Mouse (Mus musculus): ENCODE results near the gene Cfap100. TPM values are rescaled to one million over a fixed set of nuclear protein-coding genes. Genes with fewer than 3 reads are reported as not detected.

The Cfap100 gene
- polyA plus RNA-seq, 1 experiment from 2014 or later, result 8.1 TPM

GRCm38 (mm10) chr6:90411926-90412325, 16.7 kb downstream of the Cfap100 start:
- no peaks in the 10 kb centered on the region for H3K4me1 ChIP-seq
- H3K9me3 ChIP-seq, result no peaks in the 10 kb centered on the region
- H3K9ac ChIP-seq, result no peak overlapping the region
- H3K27ac ChIP-seq, result no peak overlapping the region
- no peaks in the 10 kb centered on the region for H3K27me3 ChIP-seq (replicated peaks)
- H3K4me2 ChIP-seq, result no peak overlapping the region
- no peak overlapping the region for H3K4me3 ChIP-seq
- no peaks in the 10 kb centered on the region for H3K36me3 ChIP-seq (replicated peaks)
- no peak for ATAC-seq (replicated peaks)
- WGBS, result 83% methylated on average over 7 of the region's 7 CpGs

GRCm38 (mm10) chr6:90410972-90411371, 17.6 kb downstream of the Cfap100 start:
- no peaks in the 10 kb centered on the region for H3K9me3 ChIP-seq

GRCm38 (mm10) chr6:90408632-90409031, 20.0 kb downstream of the Cfap100 start:
- no peaks in the 10 kb centered on the region for H3K9me3 ChIP-seq
- no peaks in the 10 kb centered on the region for H3K27me3 ChIP-seq (replicated peaks)
- no peak overlapping the region for H3K9ac ChIP-seq
- peaks cover 6% of the 10 kb centered on the region; the same call in 1 of the 2 replicates for H3K36me3 ChIP-seq (replicated peaks)
- no peaks in the 10 kb centered on the region for H3K4me1 ChIP-seq
- no peak overlapping the region for H3K27ac ChIP-seq
- H3K4me3 ChIP-seq, result no peak overlapping the region
- no peak overlapping the region for H3K4me2 ChIP-seq
- ATAC-seq (replicated peaks), result no peak

More at GRCm38 (mm10) chr6:90410972-90411371, 17.6 kb downstream of the Cfap100 start:
- H3K4me2 ChIP-seq, result no peak overlapping the region
- no peaks in the 10 kb centered on the region for H3K4me1 ChIP-seq
- no peaks in the 10 kb centered on the region for H3K27me3 ChIP-seq (replicated peaks)
- no peak overlapping the region for H3K27ac ChIP-seq
- no peak overlapping the region for H3K4me3 ChIP-seq
- no peaks in the 10 kb centered on the region for H3K36me3 ChIP-seq (replicated peaks)
- no peak for ATAC-seq (replicated peaks)
- WGBS, result 92% methylated on average over 1 of the region's 1 CpGs
- H3K9ac ChIP-seq, result no peak overlapping the region

GRCm38 (mm10) chr6:90397291-90397690, 31.3 kb downstream of the Cfap100 start:
- H3K9me3 ChIP-seq, result no peaks in the 10 kb centered on the region
- 94% methylated on average over 3 of the region's 3 CpGs for WGBS
- no peak overlapping the region for H3K27ac ChIP-seq
- no peak overlapping the region for H3K4me2 ChIP-seq
- H3K4me1 ChIP-seq, result no peaks in the 10 kb centered on the region
- ATAC-seq (replicated peaks), result no peak
- no peak overlapping the region for H3K4me3 ChIP-seq
- peaks cover 21% of the 10 kb centered on the region; the same call in 1 of the 2 replicates for H3K36me3 ChIP-seq (replicated peaks)
- no peaks in the 10 kb centered on the region for H3K27me3 ChIP-seq (replicated peaks)
- H3K9ac ChIP-seq, result no peak overlapping the region

- peaks cover 19% of the 10 kb centered on the region; the same call in 1 of the 2 replicates for H3K36me3 ChIP-seq (replicated peaks)
- no peaks in the 10 kb centered on the region for H3K9me3 ChIP-seq
- ATAC-seq (replicated peaks), result no peak
- H3K4me3 ChIP-seq, result no peak overlapping the region
- H3K9ac ChIP-seq, result no peak overlapping the region
- no peak overlapping the region for H3K4me2 ChIP-seq
- no peaks in the 10 kb centered on the region for H3K4me1 ChIP-seq
- H3K27ac ChIP-seq, result no peak overlapping the region
- WGBS, result 94% methylated on average over 2 of the region's 2 CpGs
- no peaks in the 10 kb centered on the region for H3K27me3 ChIP-seq (replicated peaks)
Measured at GRCm38 (mm10) chr6:90395751-90396150, 32.8 kb downstream of the Cfap100 start.

- Histone ChIP-seq H3K4me2 (no peak overlapping the region), H3K27ac (no peak overlapping the region), H3K36me3 (replicated peaks) (peaks cover 12% of the 10 kb centered on the region; the same call in 1 of the 2 replicates), H3K4me3 (no peak overlapping the region), H3K9ac (no peak overlapping the region), H3K9me3 (no peaks in the 10 kb centered on the region), H3K27me3 (replicated peaks) (no peaks in the 10 kb centered on the region), H3K4me1 (no peaks in the 10 kb centered on the region)
- 64% methylated on average over 3 of the region's 3 CpGs for WGBS
- no peak for ATAC-seq (replicated peaks)
Measured at GRCm38 (mm10) chr6:90393948-90394347, 34.6 kb downstream of the Cfap100 start.

- Histone ChIP-seq H3K9ac (no peak overlapping the region), H3K27ac (no peak overlapping the region), H3K36me3 (replicated peaks) (peaks cover 31% of the 10 kb centered on the region), H3K27me3 (replicated peaks) (no peaks in the 10 kb centered on the region), H3K4me1 (no peaks in the 10 kb centered on the region), H3K9me3 (no peaks in the 10 kb centered on the region), H3K4me3 (no peak overlapping the region), H3K4me2 (no peak overlapping the region)
- WGBS, result 88% methylated on average over 4 of the region's 4 CpGs
- ATAC-seq (replicated peaks), result no peak
Measured at GRCm38 (mm10) chr6:90390629-90391028, 38.0 kb downstream of the Cfap100 start.

GRCm38 (mm10) chr6:90381465-90381864, 47.1 kb downstream of the Cfap100 start:
- Histone ChIP-seq H3K27me3 (replicated peaks) (no peaks in the 10 kb centered on the region), H3K4me1 (no peaks in the 10 kb centered on the region), H3K27ac (no peak overlapping the region), H3K4me3 (no peak overlapping the region), H3K9ac (no peak overlapping the region), H3K9me3 (no peaks in the 10 kb centered on the region), H3K4me2 (no peak overlapping the region), H3K36me3 (replicated peaks) (peaks cover 57% of the 10 kb centered on the region)
- 82% methylated on average over 2 of the region's 2 CpGs for WGBS
- ATAC-seq (replicated peaks), result no peak

GRCm38 (mm10) chr6:90377708-90378107, 50.9 kb downstream of the Cfap100 start:
- 98% methylated on average over 2 of the region's 2 CpGs for WGBS
- Histone ChIP-seq H3K4me2 (no peak overlapping the region), H3K9me3 (no peaks in the 10 kb centered on the region), H3K4me3 (no peak overlapping the region), H3K4me1 (peaks cover 5% of the 10 kb centered on the region), H3K27me3 (replicated peaks) (no peaks in the 10 kb centered on the region), H3K36me3 (replicated peaks) (peaks cover 67% of the 10 kb centered on the region), H3K9ac (no peak overlapping the region), H3K27ac (no peak overlapping the region)
- no peak for ATAC-seq (replicated peaks)

GRCm38 (mm10) chr6:90374647-90375046, 54.0 kb downstream of the Cfap100 start:
- peaks cover 29% of the 10 kb centered on the region for H3K4me1 ChIP-seq
- no peaks in the 10 kb centered on the region for H3K9me3 ChIP-seq
- peaks cover 48% of the 10 kb centered on the region for H3K36me3 ChIP-seq (replicated peaks)
- H3K9ac ChIP-seq, result no peak overlapping the region
- H3K27me3 ChIP-seq (replicated peaks), result no peaks in the 10 kb centered on the region
- H3K4me2 ChIP-seq, result no peak overlapping the region
- 96% methylated on average over 4 of the region's 4 CpGs for WGBS
- no peak overlapping the region for H3K4me3 ChIP-seq
- H3K27ac ChIP-seq, result no peak overlapping the region
- no peak for ATAC-seq (replicated peaks)

- peak; percentile 71 for ATAC-seq (replicated peaks)
Measured at GRCm38 (mm10) chr6:90369725-90370553, 58.7 kb downstream of the Cfap100 start.

GRCm38 (mm10) chr6:90368976-90369724, 59.4 kb downstream of the Cfap100 start, which contains the start of gene Zxdc:
Gene Zxdc (plus strand): TSS chr6:90369492.
- Histone ChIP-seq H3K27me3 (replicated peaks) (0 out of 2 replicates have a peak, but pooled peaks cover 2% of the 10 kb centered on the region), H3K4me2 (peak within 1 kb of the TSS; percentile 98), H3K4me3 (peak within 1 kb of the TSS; percentile 97), H3K36me3 (replicated peaks) (peaks cover 12% of the 10 kb centered on the region; the same call in 1 of the 2 replicates), H3K9ac (peak within 1 kb of the TSS; percentile 96), H3K27ac (peak within 1 kb of the TSS; percentile 91), H3K4me1 (peaks cover 34% of the 10 kb centered on the region), H3K9me3 (no peaks in the 10 kb centered on the region)
- ATAC-seq (replicated peaks), result peak; percentile 97
- WGBS, result 7% methylated on average over 39 of the region's 41 CpGs

More at GRCm38 (mm10) chr6:90369725-90370553, 58.7 kb downstream of the Cfap100 start:
- Histone ChIP-seq H3K27me3 (replicated peaks) (0 out of 2 replicates have a peak, but pooled peaks cover 2% of the 10 kb centered on the region), H3K9ac (peak overlapping the region; percentile 96), H3K4me2 (peak overlapping the region; percentile 98), H3K36me3 (replicated peaks) (peaks cover 18% of the 10 kb centered on the region), H3K4me3 (peak overlapping the region; percentile 97), H3K27ac (peak overlapping the region; percentile 91), H3K4me1 (peaks cover 34% of the 10 kb centered on the region), H3K9me3 (no peaks in the 10 kb centered on the region)
- WGBS, result 0% methylated on average over 84 of the region's 98 CpGs

Measured in midbrain, embryonic 15.5 days (tissue).